Mouse (Mus musculus) CH12.LX (cell line): ENCODE measurements around the gene Pon1. TPM values are rescaled to one million over a fixed set of nuclear protein-coding genes. Genes with fewer than 3 reads are reported as not detected.

Source experiments
- DNase-seq: peaks from one replicate; pipeline ENCODE4 v3.0.0-alpha.2; 2013; ENCODE audit errors: extremely low read depth
- H3K27ac ChIP-seq: 2 replicates; pipeline ENCODE4 v1.5.1; 2012; ENCODE audit warnings: low read depth, mild to moderate bottlenecking, control low read depth, moderate library complexity; ENCODE audit not compliant: insufficient read depth
- H3K27me3 ChIP-seq: replicated peaks from 2 replicates; pipeline ENCODE3; 2012; ENCODE audit warnings: inconsistent platforms
- H3K36me3 ChIP-seq, 2 experiments: replicated peaks in 1 of 2; 2 replicates each; pipeline versions ENCODE3 to v1.6.1; 2012; ENCODE audit warnings: inconsistent platforms in 1 of 2, low read length in 1 of 2, mild to moderate bottlenecking in 1 of 2, mixed read lengths in 1 of 2, moderate library complexity in 1 of 2; ENCODE audit not compliant: control insufficient read depth in 1 of 2, insufficient read depth in 1 of 2
- H3K4me1 ChIP-seq, 2 experiments: 2 replicates each; pipeline ENCODE4 v1.6.1; 2012; ENCODE audit warnings: inconsistent platforms in 1 of 2, moderate library complexity in 1 of 2; ENCODE audit not compliant: insufficient read depth in 2 of 2, control insufficient read depth in 1 of 2
- H3K4me2 ChIP-seq: 2 replicates; pipeline ENCODE4 v1.6.1; 2012; ENCODE audit warnings: low read depth, mild to moderate bottlenecking, control low read depth; ENCODE audit not compliant: poor library complexity, insufficient read depth, severe bottlenecking
- H3K4me3 ChIP-seq, 3 experiments: fragments of 150-350 bp in 1 of 3; sonication (generic) in 1 of 3; replicated peaks in 1 of 3; 2 replicates each; pipeline versions ENCODE3 to v1.5.1; 2011 to 2012; ENCODE audit warnings: low read depth in 2 of 3, low read length in 2 of 3, mild to moderate bottlenecking in 2 of 3, moderate library complexity in 2 of 3, control low read depth in 1 of 3, improper control_type of control experiment in 1 of 3, inconsistent platforms in 1 of 3, mixed read lengths in 1 of 3; ENCODE audit not compliant: poor library complexity in 1 of 3
- H3K79me2 ChIP-seq: replicated peaks from 2 replicates; pipeline ENCODE4 v1.6.1; 2012; ENCODE audit warnings: mild to moderate bottlenecking, moderate library complexity; ENCODE audit not compliant: control insufficient read depth, poor library complexity, insufficient read depth, severe bottlenecking; ENCODE audit errors: extremely low read depth
- H3K9ac ChIP-seq: 2 replicates; pipeline ENCODE4 v1.6.1; 2012; ENCODE audit warnings: low read depth, mild to moderate bottlenecking, control low read depth, moderate library complexity; ENCODE audit not compliant: insufficient read depth
- H3K9me3 ChIP-seq: replicated peaks from 2 replicates; pipeline ENCODE3; 2012; ENCODE audit warnings: low read length, inconsistent platforms, mixed read lengths
- BHLHE40 ChIP-seq: IDR thresholded peaks from 2 replicates; pipeline ENCODE4 v1.6.1; 2011; ENCODE audit warnings: mild to moderate bottlenecking, low read depth, low read length, improper control_type of control experiment
- CHD1 ChIP-seq: IDR thresholded peaks from 2 replicates; pipeline ENCODE4 v1.6.1; 2012; ENCODE audit warnings: low read depth, low read length, improper control_type of control experiment, inconsistent platforms
- E2F4 ChIP-seq: IDR thresholded peaks from 2 replicates; pipeline ENCODE4 v1.6.1; 2011; ENCODE audit warnings: low read depth, low read length, improper control_type of control experiment; ENCODE audit not compliant: insufficient replicate concordance
- ELF1 ChIP-seq: IDR thresholded peaks from 2 replicates; pipeline ENCODE4 v1.6.1; 2014; ENCODE audit warnings: low read depth, mild to moderate bottlenecking, inconsistent platforms, low read length, improper control_type of control experiment
- EP300 ChIP-seq: IDR thresholded peaks from 2 replicates; pipeline ENCODE4 v1.6.1; 2011; ENCODE audit warnings: low read length, improper control_type of control experiment
- ETS1 ChIP-seq: conservative IDR thresholded peaks from 2 replicates; pipeline ENCODE4 v1.6.1; 2012; ENCODE audit warnings: low read depth, mild to moderate bottlenecking, inconsistent platforms, low read length, improper control_type of control experiment, moderate library complexity
- GABPA ChIP-seq: IDR thresholded peaks from 2 replicates; pipeline ENCODE4 v1.6.1; 2012; ENCODE audit warnings: low read depth, low read length, improper control_type of control experiment, inconsistent platforms; ENCODE audit not compliant: insufficient replicate concordance
- IRF4 ChIP-seq: IDR thresholded peaks from 2 replicates; pipeline ENCODE4 v1.6.1; 2014; ENCODE audit warnings: low read depth, mild to moderate bottlenecking, inconsistent platforms, low read length, improper control_type of control experiment
- JUN ChIP-seq: IDR thresholded peaks from 2 replicates; pipeline ENCODE4 v1.6.1; 2011; ENCODE audit warnings: low read depth, mild to moderate bottlenecking, low read length, improper control_type of control experiment, moderate library complexity; ENCODE audit not compliant: insufficient read depth
- JUND ChIP-seq: conservative IDR thresholded peaks from 2 replicates; pipeline ENCODE4 v1.6.1; 2011; ENCODE audit warnings: low read depth, low read length, improper control_type of control experiment
- MAZ ChIP-seq: IDR thresholded peaks from 2 replicates; pipeline ENCODE4 v1.6.1; 2012; ENCODE audit warnings: low read depth, mild to moderate bottlenecking, inconsistent platforms, low read length, improper control_type of control experiment, moderate library complexity
- MXI1 ChIP-seq: IDR thresholded peaks from 2 replicates; pipeline ENCODE4 v1.6.1; 2011; ENCODE audit warnings: mild to moderate bottlenecking, low read depth, low read length, improper control_type of control experiment
- NELFE ChIP-seq: IDR thresholded peaks from 2 replicates; pipeline ENCODE4 v1.6.1; 2011; ENCODE audit warnings: low read depth, low read length, improper control_type of control experiment
- NRF1 ChIP-seq: IDR thresholded peaks from 2 replicates; pipeline ENCODE4 v1.6.1; 2014; ENCODE audit warnings: low read depth, mild to moderate bottlenecking, inconsistent platforms, low read length, improper control_type of control experiment, moderate library complexity
- PAX5 ChIP-seq: IDR thresholded peaks from 2 replicates; pipeline ENCODE4 v1.6.1; 2012; ENCODE audit warnings: low read length, inconsistent platforms, mixed read lengths
- POLR2AphosphoS2 ChIP-seq: IDR thresholded peaks from 2 replicates; pipeline ENCODE4 v1.6.1; 2011; ENCODE audit warnings: low read depth, low read length, improper control_type of control experiment
- TCF12 ChIP-seq: IDR thresholded peaks from 2 replicates; pipeline ENCODE4 v1.6.1; 2014; ENCODE audit warnings: low read depth, mild to moderate bottlenecking, inconsistent platforms, low read length, improper control_type of control experiment
- UBTF ChIP-seq: IDR thresholded peaks from 2 replicates; pipeline ENCODE4 v1.6.1; 2012; ENCODE audit warnings: low read depth, mild to moderate bottlenecking, inconsistent platforms, low read length, improper control_type of control experiment, moderate library complexity
- ZC3H11A ChIP-seq: IDR thresholded peaks from 2 replicates; pipeline ENCODE4 v1.6.1; 2012; ENCODE audit warnings: low read depth, mild to moderate bottlenecking, inconsistent platforms, low read length, improper control_type of control experiment
- ZMIZ1 ChIP-seq: IDR thresholded peaks from 2 replicates; pipeline ENCODE4 v1.6.1; 2012; ENCODE audit warnings: low read depth, mild to moderate bottlenecking, inconsistent platforms, low read length, improper control_type of control experiment
- dilution Hi-C: fragments of 300-500 bp; cut with MboI; formaldehyde crosslinking; loops from 2 replicates; pipeline ENCODE4 v1.14.3; 2020; ENCODE audit warnings: low sequenced_read_pairs; ENCODE audit not compliant: extremely low pct_unique_long_range_greater_than_20kb, extremely low pct_ligation_motif_present
- in situ Hi-C: fragments of 300-500 bp; cut with MboI; formaldehyde crosslinking; loops from 3 replicates; pipeline ENCODE4 v1.14.3; 2019; ENCODE audit warnings: low sequenced_read_pairs, low pct_ligation_motif_present, low pct_unique_long_range_greater_than_20kb, mixed read lengths
- polyA plus RNA-seq: library from polyadenylated mRNA; unstranded; fragments of >175 nt; gene quantifications from 2 replicates; pipeline ENCODE4 v1.2.1, GENCODE M21; 2012; ENCODE audit warnings: low read depth; ENCODE audit not compliant: insufficient read length
- total RNA-seq, 2 experiments: library from RNA; depleted of rRNA; stranded (reverse); fragments of 300-350 nt in 1 of 2; fragments of >200 nt in 1 of 2; gene quantifications; 2 replicates each; pipeline ENCODE4 v1.2.3; 2012 to 2014

Pon1 gene
- total and polyA plus RNA-seq, 3 experiments: not detected

- H3K9me3 ChIP-seq: no peaks in the 10 kb centered on the region
- dilution Hi-C loops: no loop called here
- no peak overlapping the region for H3K9ac ChIP-seq
- TF ChIP-seq NRF1: no peak
- TF ChIP-seq, all 38 proteins: peak for 0
- Histone ChIP-seq H3K4me3 (no peak overlapping the region), H3K4me1 (no peaks in the 10 kb centered on the region), H3K27me3 (no peaks in the 10 kb centered on the region), H3K36me3 (no peaks in the 10 kb centered on the region), H3K4me2 (no peak overlapping the region), H3K27ac (no peak overlapping the region), H3K79me2 (no peaks in the 10 kb centered on the region; the same call in 1 of the 2 replicates)
- in situ Hi-C loops: no loop called here
- no peak for DNase-seq
Observed at GRCm38 (mm10) chr6:5172571-5172970, 21.2 kb downstream of the Pon1 start.

- H3K4me1 ChIP-seq: no peaks in the 10 kb centered on the region
- H3K9ac ChIP-seq: no peak overlapping the region
- H3K4me2 ChIP-seq: no peak overlapping the region
- no peaks in the 10 kb centered on the region for H3K9me3 ChIP-seq
- no peaks in the 10 kb centered on the region; the same call in 1 of the 2 replicates for H3K79me2 ChIP-seq
- dilution Hi-C loops: no loop called here
- in situ Hi-C loops: no loop called here
- no peaks in the 10 kb centered on the region for H3K27me3 ChIP-seq
- no peak for DNase-seq
- no peak overlapping the region for H3K27ac ChIP-seq
- H3K4me3 ChIP-seq: no peak overlapping the region
- TF ChIP-seq JUND (no peak), ELF1 (no peak), JUN (no peak), GABPA (no peak), PAX5 (no peak), IRF4 (no peak), TCF12 (no peak), E2F4 (no peak), BHLHE40 (no peak), MXI1 (no peak), POLR2AphosphoS2 (no peak), ZMIZ1 (no peak), NELFE (no peak), ETS1 (no peak), MAZ (no peak), ZC3H11A (no peak), EP300 (no peak), UBTF (no peak), CHD1 (no peak)
- no peaks in the 10 kb centered on the region for H3K36me3 ChIP-seq
Observed at GRCm38 (mm10) chr6:5171418-5171817, 22.3 kb downstream of the Pon1 start.
